Mouse (Mus musculus) CH12.LX (cell line): ENCODE measurements around the gene Amd1. TPM values are rescaled to one million over a fixed set of nuclear protein-coding genes. Genes with fewer than 3 reads are reported as not detected.
A peak's percentile ranks its signal among the peaks of the same experiment; 100 is the strongest.

Experiments
- DNase-seq: peaks from one replicate; pipeline ENCODE4 v3.0.0-alpha.2; 2013; ENCODE audit errors: extremely low read depth
- H3K27ac ChIP-seq: 2 replicates; pipeline ENCODE4 v1.5.1; 2012; ENCODE audit warnings: low read depth, mild to moderate bottlenecking, control low read depth, moderate library complexity; ENCODE audit not compliant: insufficient read depth
- H3K27me3 ChIP-seq: replicated peaks from 2 replicates; pipeline ENCODE3; 2012; ENCODE audit warnings: inconsistent platforms
- H3K36me3 ChIP-seq, 2 experiments: replicated peaks in 1 of 2; 2 replicates each; pipeline versions ENCODE3 to v1.6.1; 2012; ENCODE audit warnings: inconsistent platforms in 1 of 2, low read length in 1 of 2, mild to moderate bottlenecking in 1 of 2, mixed read lengths in 1 of 2, moderate library complexity in 1 of 2; ENCODE audit not compliant: control insufficient read depth in 1 of 2, insufficient read depth in 1 of 2
- H3K4me1 ChIP-seq, 2 experiments: 2 replicates each; pipeline ENCODE4 v1.6.1; 2012; ENCODE audit warnings: inconsistent platforms in 1 of 2, moderate library complexity in 1 of 2; ENCODE audit not compliant: insufficient read depth in 2 of 2, control insufficient read depth in 1 of 2
- H3K4me2 ChIP-seq: 2 replicates; pipeline ENCODE4 v1.6.1; 2012; ENCODE audit warnings: low read depth, mild to moderate bottlenecking, control low read depth; ENCODE audit not compliant: poor library complexity, insufficient read depth, severe bottlenecking
- H3K4me3 ChIP-seq, 3 experiments: fragments of 150-350 bp in 1 of 3; sonication (generic) in 1 of 3; replicated peaks in 1 of 3; 2 replicates each; pipeline versions ENCODE3 to v1.5.1; 2011 to 2012; ENCODE audit warnings: low read depth in 2 of 3, low read length in 2 of 3, mild to moderate bottlenecking in 2 of 3, moderate library complexity in 2 of 3, control low read depth in 1 of 3, improper control_type of control experiment in 1 of 3, inconsistent platforms in 1 of 3, mixed read lengths in 1 of 3; ENCODE audit not compliant: poor library complexity in 1 of 3
- H3K79me2 ChIP-seq: replicated peaks from 2 replicates; pipeline ENCODE4 v1.6.1; 2012; ENCODE audit warnings: mild to moderate bottlenecking, moderate library complexity; ENCODE audit not compliant: control insufficient read depth, poor library complexity, insufficient read depth, severe bottlenecking; ENCODE audit errors: extremely low read depth
- H3K9ac ChIP-seq: 2 replicates; pipeline ENCODE4 v1.6.1; 2012; ENCODE audit warnings: low read depth, mild to moderate bottlenecking, control low read depth, moderate library complexity; ENCODE audit not compliant: insufficient read depth
- H3K9me3 ChIP-seq: replicated peaks from 2 replicates; pipeline ENCODE3; 2012; ENCODE audit warnings: low read length, inconsistent platforms, mixed read lengths
- BHLHE40 ChIP-seq: IDR thresholded peaks from 2 replicates; pipeline ENCODE4 v1.6.1; 2011; ENCODE audit warnings: mild to moderate bottlenecking, low read depth, low read length, improper control_type of control experiment
- E2F4 ChIP-seq: IDR thresholded peaks from 2 replicates; pipeline ENCODE4 v1.6.1; 2011; ENCODE audit warnings: low read depth, low read length, improper control_type of control experiment; ENCODE audit not compliant: insufficient replicate concordance
- HCFC1 ChIP-seq: IDR thresholded peaks from 2 replicates; pipeline ENCODE4 v1.6.1; 2012; ENCODE audit warnings: low read depth, mild to moderate bottlenecking, inconsistent platforms, low read length, improper control_type of control experiment
- IRF4 ChIP-seq: IDR thresholded peaks from 2 replicates; pipeline ENCODE4 v1.6.1; 2014; ENCODE audit warnings: low read depth, mild to moderate bottlenecking, inconsistent platforms, low read length, improper control_type of control experiment
- JUND ChIP-seq: conservative IDR thresholded peaks from 2 replicates; pipeline ENCODE4 v1.6.1; 2011; ENCODE audit warnings: low read depth, low read length, improper control_type of control experiment
- NELFE ChIP-seq: IDR thresholded peaks from 2 replicates; pipeline ENCODE4 v1.6.1; 2011; ENCODE audit warnings: low read depth, low read length, improper control_type of control experiment
- RCOR1 ChIP-seq: conservative IDR thresholded peaks from 2 replicates; pipeline ENCODE4 v1.6.1; 2012; ENCODE audit warnings: low read depth, mild to moderate bottlenecking, inconsistent platforms, low read length, improper control_type of control experiment
- SIN3A ChIP-seq: IDR thresholded peaks from 2 replicates; pipeline ENCODE4 v1.6.1; 2012; ENCODE audit warnings: low read length, improper control_type of control experiment, inconsistent platforms
- SMC3 ChIP-seq: IDR thresholded peaks from 2 replicates; pipeline ENCODE4 v1.6.1; 2011; ENCODE audit warnings: low read depth, low read length, improper control_type of control experiment
- TBP ChIP-seq: conservative IDR thresholded peaks from 2 replicates; pipeline ENCODE4 v1.6.1; 2011; ENCODE audit warnings: low read depth, low read length, improper control_type of control experiment
- TCF12 ChIP-seq: IDR thresholded peaks from 2 replicates; pipeline ENCODE4 v1.6.1; 2014; ENCODE audit warnings: low read depth, mild to moderate bottlenecking, inconsistent platforms, low read length, improper control_type of control experiment
- USF1 ChIP-seq: IDR thresholded peaks from 2 replicates; pipeline ENCODE4 v1.6.1; 2014; ENCODE audit warnings: low read depth, mild to moderate bottlenecking, inconsistent platforms, low read length, improper control_type of control experiment
- ZNF384 ChIP-seq: IDR thresholded peaks from 2 replicates; pipeline ENCODE4 v1.6.1; 2012; ENCODE audit warnings: low read depth, low read length, improper control_type of control experiment, inconsistent platforms
- dilution Hi-C: fragments of 300-500 bp; cut with MboI; formaldehyde crosslinking; loops from 2 replicates; pipeline ENCODE4 v1.14.3; 2020; ENCODE audit warnings: low sequenced_read_pairs; ENCODE audit not compliant: extremely low pct_unique_long_range_greater_than_20kb, extremely low pct_ligation_motif_present
- in situ Hi-C: fragments of 300-500 bp; cut with MboI; formaldehyde crosslinking; loops from 3 replicates; pipeline ENCODE4 v1.14.3; 2019; ENCODE audit warnings: low sequenced_read_pairs, low pct_ligation_motif_present, low pct_unique_long_range_greater_than_20kb, mixed read lengths
- polyA plus RNA-seq: library from polyadenylated mRNA; unstranded; fragments of >175 nt; gene quantifications from 2 replicates; pipeline ENCODE4 v1.2.1, GENCODE M21; 2012; ENCODE audit warnings: low read depth; ENCODE audit not compliant: insufficient read length
- total RNA-seq, 2 experiments: library from RNA; depleted of rRNA; stranded (reverse); fragments of 300-350 nt in 1 of 2; fragments of >200 nt in 1 of 2; gene quantifications; 2 replicates each; pipeline ENCODE4 v1.2.3; 2012 to 2014

Gene Amd1
- total and polyA plus RNA-seq, 3 experiments = 88.3 to 266 (median 165) TPM

DNA sequence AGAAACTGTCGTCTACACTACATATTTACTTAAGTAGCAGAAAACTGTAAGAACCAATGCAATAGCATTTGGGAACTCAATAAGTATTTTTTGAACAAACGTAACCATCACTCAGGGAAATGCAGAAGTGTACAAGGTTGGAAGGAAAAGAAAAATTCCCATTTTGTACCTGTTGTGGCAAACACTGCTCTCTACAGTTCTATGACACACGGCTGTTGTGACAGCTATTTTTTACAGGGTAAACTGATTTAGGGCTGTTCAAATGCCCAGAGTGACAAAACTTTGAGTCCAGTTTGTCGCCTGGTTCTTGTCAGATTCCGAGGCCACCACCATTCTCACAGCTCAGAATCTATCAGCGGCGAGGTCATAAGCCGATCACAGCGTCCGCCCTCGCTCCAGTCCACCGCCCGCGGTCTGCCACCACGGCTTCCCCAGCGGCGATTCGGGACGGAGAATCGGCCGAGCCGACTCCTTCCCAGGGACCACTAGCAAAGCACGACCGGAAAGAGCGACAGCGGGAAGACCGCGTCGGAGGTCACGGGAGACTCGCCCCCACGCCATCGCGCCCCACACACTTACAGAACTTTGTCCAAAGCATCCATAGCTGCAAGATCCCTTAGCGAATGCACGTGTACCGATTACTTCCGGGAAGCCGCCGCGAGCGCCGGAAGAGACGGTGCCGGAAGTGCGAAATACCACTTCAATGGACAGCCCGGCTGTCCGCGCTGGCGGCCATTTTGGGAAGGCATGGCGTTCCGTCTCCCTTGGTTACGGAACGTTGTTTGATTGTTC, 55.4 kb downstream of the Amd1 start, which contains the start of gene Rpf2 (continued):
- TF ChIP-seq E2F4 (no peak), SIN3A (peak; percentile 96), JUND (no peak), TCF12 (peak; percentile 82)

DNA sequence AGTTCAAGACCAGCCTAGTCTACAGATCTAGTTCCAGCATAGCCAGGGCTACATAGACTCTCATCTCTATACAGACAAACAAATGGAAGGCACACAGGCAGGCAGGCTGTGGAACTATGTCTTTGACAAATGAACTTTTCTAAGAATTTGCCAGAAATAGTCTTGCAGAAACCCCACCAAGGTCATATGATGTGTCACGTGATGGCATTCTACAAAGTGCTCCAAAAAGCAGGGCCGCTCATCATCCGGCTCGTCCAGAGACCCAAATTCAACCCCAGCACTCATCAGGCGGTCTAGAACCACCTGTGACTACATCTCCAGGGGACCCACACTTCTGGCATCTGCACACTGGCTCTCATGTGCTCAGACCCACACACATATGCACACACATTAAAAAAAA, 64.2 kb downstream of the Amd1 start:
- no peak for TF ChIP-seq IRF4
- TF ChIP-seq SMC3 = no peak
- TF ChIP-seq RCOR1 = no peak
- TF ChIP-seq HCFC1 = no peak
- no peak for TF ChIP-seq TBP
- no peak for TF ChIP-seq BHLHE40
- TF ChIP-seq TCF12 = no peak
- TF ChIP-seq SIN3A = no peak
- TF ChIP-seq USF1 = no peak
- no peak for TF ChIP-seq NELFE
- no peak for TF ChIP-seq ZNF384
- no peaks in the 10 kb centered on the region for H3K9me3 ChIP-seq
- H3K4me2 ChIP-seq = no peak overlapping the region
- H3K27me3 ChIP-seq = no peaks in the 10 kb centered on the region
- in situ Hi-C loops = no loop called here
- no peak overlapping the region for H3K4me3 ChIP-seq
- no peak overlapping the region for H3K27ac ChIP-seq
- H3K9ac ChIP-seq = no peak overlapping the region
- peaks cover 26% of the 10 kb centered on the region for H3K79me2 ChIP-seq
- no peak for DNase-seq
- dilution Hi-C loops = no loop called here
- peaks cover 0 to 4% of the 10 kb centered on the region in 2 experiments; a peak in 1 of 4 replicates for H3K4me1 ChIP-seq
- H3K36me3 ChIP-seq = peaks cover 50 to 88% of the 10 kb centered on the region in 2 experiments

Other genes starting within 250 kb of the Amd1 start
- 10.4 TPM in 2 replicates for gene Slc16a10, start 159.9 kb downstream of the Amd1 start, total RNA-seq (2012; rRNA removed)
- gene Slc16a10, start 159.9 kb downstream of the Amd1 start, total RNA-seq (2014; rRNA removed) = 4.5 TPM in 2 replicates
- gene Slc16a10, start 159.9 kb downstream of the Amd1 start, polyA plus RNA-seq = 3.5 and 4.1 TPM in 2 replicates
- gene Rpf2, start 55.1 kb downstream of the Amd1 start, total RNA-seq (2012; rRNA removed) = 78.2 and 92.5 TPM in 2 replicates
- gene Rpf2, start 55.1 kb downstream of the Amd1 start, total RNA-seq (2014; rRNA removed) = 174 and 197 TPM in 2 replicates
- 101 and 147 TPM in 2 replicates for gene Rpf2, start 55.1 kb downstream of the Amd1 start, polyA plus RNA-seq
- gene Gtf3c6, start 44.1 kb downstream of the Amd1 start, total RNA-seq (2012; rRNA removed) = 32.5 and 49.3 TPM in 2 replicates
- 30.8 and 32.7 TPM in 2 replicates for gene Gtf3c6, start 44.1 kb downstream of the Amd1 start, total RNA-seq (2014; rRNA removed)
- 107 and 135 TPM in 2 replicates for gene Gtf3c6, start 44.1 kb downstream of the Amd1 start, polyA plus RNA-seq
- gene Cdk19, start 37.4 kb upstream of the Amd1 start, total RNA-seq (2012; rRNA removed) = 2.0 and 3.3 TPM in 2 replicates
- gene Cdk19, start 37.4 kb upstream of the Amd1 start, total RNA-seq (2014; rRNA removed) = 4.7 and 4.8 TPM in 2 replicates
- gene Cdk19, start 37.4 kb upstream of the Amd1 start, polyA plus RNA-seq = 3.4 and 4.0 TPM in 2 replicates